Mouse (Mus musculus): ENCODE data around the gene Natd1. TPM values are rescaled to one million over a fixed set of nuclear protein-coding genes. Genes with fewer than 3 reads are reported as not detected.

Gene Natd1
- polyA plus RNA-seq, 1 experiment, result 13.2 TPM

GRCm38 (mm10) chr11:60906449-60906848 lies 8.1 kb downstream of the Natd1 start:
- no peak for TF ChIP-seq CTCF (IDR thresholded peaks at IDR 0.05; ENCODE audit: extremely low read depth, insufficient read length, insufficient replicate concordance, low read depth, low read length)
- no peak for TF ChIP-seq POLR2A (IDR thresholded peaks at IDR 0.05; ENCODE audit: low read depth, low read length)
- Histone ChIP-seq H3K27ac (ENCODE audit: insufficient read depth, low read depth, low read length) (no peak overlapping the region), H3K4me1 (ENCODE audit: control insufficient read depth, insufficient read depth, insufficient read length, low read length) (no peaks in the 10 kb centered on the region), H3K27me3 (ENCODE audit: control insufficient read depth, insufficient read depth, low read length) (no peaks in the 10 kb centered on the region), H3K4me3 (ENCODE audit: low read depth, low read length) (no peak overlapping the region), H3K36me3 (ENCODE audit: control insufficient read depth, insufficient read depth, low read length) (peaks cover 5% of the 10 kb centered on the region; the same call in 1 of the 2 replicates)
- 90% methylated on average over 4 of the region's 4 CpGs for WGBS

DNA sequence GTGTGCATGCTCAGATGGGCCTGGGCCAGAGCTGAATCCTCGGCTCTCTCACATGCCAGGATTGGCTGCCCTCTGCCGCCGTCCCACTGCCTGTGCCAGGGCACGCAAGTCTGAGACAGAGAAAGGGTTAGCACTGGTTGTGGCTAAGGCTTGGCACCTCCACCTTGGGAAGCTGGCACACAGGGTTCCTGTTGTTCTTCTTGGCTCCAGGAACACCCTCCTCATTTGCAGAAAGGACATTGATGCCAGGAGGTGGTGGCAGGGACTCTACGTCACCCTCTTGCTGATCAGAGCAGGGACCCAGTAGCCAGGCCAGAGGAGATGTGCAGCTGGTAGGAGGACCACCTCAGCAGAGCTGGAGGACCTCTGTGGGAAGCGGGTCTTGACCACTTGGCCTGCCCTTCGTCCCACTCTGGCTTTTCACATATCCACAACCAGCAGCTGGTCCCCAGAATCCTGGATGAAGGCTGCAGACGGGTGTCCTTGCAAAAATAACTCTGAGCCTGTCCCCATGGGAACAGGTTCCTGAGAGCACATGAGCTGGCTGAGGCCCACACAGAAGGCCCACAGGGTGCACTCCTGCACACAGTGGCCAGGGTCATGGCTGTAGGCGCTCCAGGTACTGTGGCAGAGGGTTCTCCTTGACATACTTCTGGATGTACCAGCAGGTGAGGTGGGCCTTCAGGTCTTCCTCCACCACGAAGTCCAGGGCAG lies 9.0 kb downstream of the Natd1 start:
- H3K27ac ChIP-seq (ENCODE audit: insufficient read depth, low read depth, low read length), result no peak overlapping the region
- no peaks in the 10 kb centered on the region for H3K27me3 ChIP-seq (ENCODE audit: control insufficient read depth, insufficient read depth, low read length)
- no peak overlapping the region for H3K4me3 ChIP-seq (ENCODE audit: low read depth, low read length)
- peaks cover 5% of the 10 kb centered on the region; the same call in 1 of the 2 replicates for H3K36me3 ChIP-seq (ENCODE audit: control insufficient read depth, insufficient read depth, low read length)
- H3K4me1 ChIP-seq (ENCODE audit: control insufficient read depth, insufficient read depth, insufficient read length, low read length), result no peaks in the 10 kb centered on the region
- WGBS, result 91% methylated on average over 10 of the region's 10 CpGs
- TF ChIP-seq CTCF (IDR thresholded peaks at IDR 0.05; ENCODE audit: extremely low read depth, insufficient read length, insufficient replicate concordance, low read depth, low read length), result no peak
- no peak for TF ChIP-seq POLR2A (IDR thresholded peaks at IDR 0.05; ENCODE audit: low read depth, low read length)

DNA sequence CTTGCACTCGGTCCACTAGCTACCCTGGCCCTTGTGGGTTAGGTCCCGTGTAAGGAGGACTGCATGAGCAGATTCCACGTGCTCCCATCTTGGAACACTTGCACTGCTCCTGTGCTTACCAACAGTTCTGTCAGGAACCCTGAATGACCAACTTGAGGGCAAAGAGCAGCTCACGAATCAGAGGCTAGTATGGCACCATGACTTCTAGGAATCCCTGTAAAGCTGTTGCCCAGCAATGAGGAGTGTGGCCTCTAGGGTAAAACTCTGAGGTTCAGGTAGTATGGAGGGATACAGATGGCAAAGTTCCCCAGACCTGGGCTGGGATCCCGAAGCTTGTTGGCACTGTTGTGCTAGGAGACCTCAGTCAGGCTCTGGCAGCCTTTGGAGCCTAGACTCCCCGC lies 10.9 kb downstream of the Natd1 start:
- TF ChIP-seq CTCF (IDR thresholded peaks at IDR 0.05; ENCODE audit: extremely low read depth, insufficient read length, insufficient replicate concordance, low read depth, low read length), result no peak
- no peak for TF ChIP-seq POLR2A (IDR thresholded peaks at IDR 0.05; ENCODE audit: low read depth, low read length)
- 81% methylated on average over 6 of the region's 6 CpGs for WGBS
- no peaks in the 10 kb centered on the region for H3K27me3 ChIP-seq (ENCODE audit: control insufficient read depth, insufficient read depth, low read length)

GRCm38 (mm10) chr11:60902486-60902885 lies 12.1 kb downstream of the Natd1 start:
- Histone ChIP-seq H3K27ac (ENCODE audit: insufficient read depth, low read depth, low read length) (no peak overlapping the region), H3K27me3 (ENCODE audit: control insufficient read depth, insufficient read depth, low read length) (no peaks in the 10 kb centered on the region), H3K36me3 (ENCODE audit: control insufficient read depth, insufficient read depth, low read length) (peaks cover 5% of the 10 kb centered on the region; the same call in 1 of the 2 replicates), H3K4me1 (ENCODE audit: control insufficient read depth, insufficient read depth, insufficient read length, low read length) (no peaks in the 10 kb centered on the region), H3K4me3 (ENCODE audit: low read depth, low read length) (no peak overlapping the region)
- 61% methylated on average over 4 of the region's 4 CpGs for WGBS
- TF ChIP-seq CTCF (IDR thresholded peaks at IDR 0.05; ENCODE audit: extremely low read depth, insufficient read length, insufficient replicate concordance, low read depth, low read length) (no peak), POLR2A (IDR thresholded peaks at IDR 0.05; ENCODE audit: low read depth, low read length) (no peak)

More for the DNA sequence above, 10.9 kb downstream of the Natd1 start:
- Histone ChIP-seq H3K4me1 (ENCODE audit: control insufficient read depth, insufficient read depth, insufficient read length, low read length) (no peaks in the 10 kb centered on the region), H3K27ac (ENCODE audit: insufficient read depth, low read depth, low read length) (no peak overlapping the region), H3K36me3 (ENCODE audit: control insufficient read depth, insufficient read depth, low read length) (peaks cover 5% of the 10 kb centered on the region; the same call in 1 of the 2 replicates), H3K4me3 (ENCODE audit: low read depth, low read length) (no peak overlapping the region)

DNA sequence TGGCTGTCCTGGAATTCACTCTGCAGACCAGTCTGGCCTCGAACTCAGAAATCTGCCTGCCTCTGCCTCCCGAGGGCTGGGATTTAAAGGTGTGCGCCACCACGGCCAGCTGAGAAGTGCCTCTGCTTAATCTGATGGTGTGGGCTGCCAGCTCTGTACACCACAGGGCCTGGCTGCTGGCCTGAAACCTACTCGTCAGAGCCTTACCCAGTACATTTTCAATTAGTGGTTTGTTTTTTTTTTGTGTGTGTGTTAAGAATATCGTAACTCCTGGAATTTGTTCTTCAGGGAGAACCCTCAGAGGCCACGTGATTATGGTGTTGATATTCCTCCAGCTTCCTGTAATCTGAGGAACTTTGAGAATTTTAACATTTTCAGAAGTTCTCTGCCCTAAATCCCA lies 12.5 kb downstream of the Natd1 start:
- Histone ChIP-seq H3K27ac (ENCODE audit: insufficient read depth, low read depth, low read length) (no peak overlapping the region), H3K4me1 (ENCODE audit: control insufficient read depth, insufficient read depth, insufficient read length, low read length) (no peaks in the 10 kb centered on the region), H3K36me3 (ENCODE audit: control insufficient read depth, insufficient read depth, low read length) (peaks cover 5% of the 10 kb centered on the region; the same call in 1 of the 2 replicates), H3K4me3 (ENCODE audit: low read depth, low read length) (no peak overlapping the region), H3K27me3 (ENCODE audit: control insufficient read depth, insufficient read depth, low read length) (no peaks in the 10 kb centered on the region)
- WGBS, result 74% methylated on average over 7 of the region's 7 CpGs
- no peak for TF ChIP-seq POLR2A (IDR thresholded peaks at IDR 0.05; ENCODE audit: low read depth, low read length)
- no peak for TF ChIP-seq CTCF (IDR thresholded peaks at IDR 0.05; ENCODE audit: extremely low read depth, insufficient read length, insufficient replicate concordance, low read depth, low read length)

DNA sequence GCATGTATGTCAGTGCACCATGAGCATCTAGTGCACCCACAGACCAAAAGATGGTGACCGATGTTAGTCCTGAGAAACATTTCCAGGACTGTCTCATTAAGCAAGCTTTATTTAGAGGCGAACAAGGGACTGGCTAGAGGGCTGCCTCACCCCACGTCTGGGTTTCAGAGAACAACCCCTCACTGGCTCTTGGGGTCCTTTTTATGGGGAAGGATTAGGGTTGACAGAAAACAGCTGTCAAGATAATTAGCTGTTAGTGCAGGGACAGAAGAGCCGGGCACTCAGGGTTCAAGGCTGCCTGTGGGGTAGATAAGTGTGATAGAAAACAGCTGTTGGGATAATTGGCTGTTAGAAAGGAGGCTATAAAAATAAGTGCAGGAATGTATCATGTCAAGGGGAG lies 18.6 kb downstream of the Natd1 start:
- no peak overlapping the region for H3K4me3 ChIP-seq (ENCODE audit: low read depth, low read length)
- TF ChIP-seq POLR2A (IDR thresholded peaks at IDR 0.05; ENCODE audit: low read depth, low read length) (no peak), CTCF (IDR thresholded peaks at IDR 0.05; ENCODE audit: extremely low read depth, insufficient read length, insufficient replicate concordance, low read depth, low read length) (no peak)
- no peak overlapping the region for H3K27ac ChIP-seq (ENCODE audit: insufficient read depth, low read depth, low read length)
- H3K27me3 ChIP-seq (ENCODE audit: control insufficient read depth, insufficient read depth, low read length), result no peaks in the 10 kb centered on the region
- H3K4me1 ChIP-seq (ENCODE audit: control insufficient read depth, insufficient read depth, insufficient read length, low read length), result no peaks in the 10 kb centered on the region
- no peaks in the 10 kb centered on the region for H3K36me3 ChIP-seq (ENCODE audit: control insufficient read depth, insufficient read depth, low read length)
- WGBS, result 37% methylated on average over 4 of the region's 4 CpGs

DNA sequence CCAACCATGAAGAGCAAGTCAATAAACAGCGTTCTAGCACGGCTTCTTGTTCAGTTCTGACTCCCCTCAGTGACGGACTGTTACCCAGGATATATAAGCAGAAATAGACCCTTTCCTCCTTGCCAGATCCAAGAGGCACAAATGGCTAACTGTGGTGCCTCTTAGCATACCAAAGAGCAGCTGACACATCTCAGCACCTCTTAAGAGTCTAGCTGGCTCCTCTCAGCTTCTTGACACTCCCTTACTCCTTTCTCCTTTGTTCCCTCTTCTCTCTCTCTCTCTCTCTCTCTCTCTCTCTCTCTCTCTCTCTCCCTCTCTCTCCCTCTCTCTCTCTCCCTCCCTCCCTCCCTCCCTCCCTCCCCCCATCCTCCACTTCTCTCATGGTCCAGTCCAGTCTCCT lies 23.8 kb downstream of the Natd1 start:
- no peak for TF ChIP-seq CTCF (IDR thresholded peaks at IDR 0.05; ENCODE audit: extremely low read depth, insufficient read length, insufficient replicate concordance, low read depth, low read length)
- no peak for TF ChIP-seq POLR2A (IDR thresholded peaks at IDR 0.05; ENCODE audit: low read depth, low read length)

More for the DNA sequence above, 23.8 kb downstream of the Natd1 start:
- no peaks in the 10 kb centered on the region for H3K4me1 ChIP-seq (ENCODE audit: control insufficient read depth, insufficient read depth, insufficient read length, low read length)
- no peak overlapping the region for H3K27ac ChIP-seq (ENCODE audit: insufficient read depth, low read depth, low read length)
- no peak overlapping the region for H3K4me3 ChIP-seq (ENCODE audit: low read depth, low read length)
- H3K36me3 ChIP-seq (ENCODE audit: control insufficient read depth, insufficient read depth, low read length), result no peaks in the 10 kb centered on the region
- H3K27me3 ChIP-seq (ENCODE audit: control insufficient read depth, insufficient read depth, low read length), result no peaks in the 10 kb centered on the region
- 65% methylated on average over 3 of the region's 3 CpGs for WGBS

Data from small intestine, adult 2 months (tissue).